Mouse (Mus musculus) v-Abl transformed pro-B cells (cell line): ENCODE results near the gene Irak4.

Experiments used
- in situ Hi-C, 2 experiments: fragments of 400-800 bp; cut with MboI; formaldehyde crosslinking; loops; one replicate each; pipeline ENCODE4 v1.15.1; 2025; ENCODE audit not compliant: unreplicated experiment in 2 of 2

Gene Irak4

GRCm38 (mm10) chr15:94601339-94601738, 57.9 kb downstream of the Irak4 start:
- in situ Hi-C loops = no loop called here

- in situ Hi-C loops = no loop called here
Measured at GRCm38 (mm10) chr15:94602441-94602840, 59.0 kb downstream of the Irak4 start.

- in situ Hi-C loops = no loop called here
Measured at GRCm38 (mm10) chr15:94607768-94608167, 64.3 kb downstream of the Irak4 start.

- in situ Hi-C loops = no loop called here
Measured at GRCm38 (mm10) chr15:94616036-94616435, 72.6 kb downstream of the Irak4 start.

- in situ Hi-C loops = no loop called here
Measured at GRCm38 (mm10) chr15:94620909-94621308, 77.5 kb downstream of the Irak4 start.

- in situ Hi-C loops = no loop called here
Measured at GRCm38 (mm10) chr15:94628463-94628829, 85.0 kb downstream of the Irak4 start.

- in situ Hi-C loops = no loop called here
Measured at GRCm38 (mm10) chr15:94628830-94629601, 85.6 kb downstream of the Irak4 start, which contains the start of gene Tmem117. TSS of gene Tmem117 (plus strand) at chr15:94629232.

GRCm38 (mm10) chr15:94630553-94630952, 87.1 kb downstream of the Irak4 start:
- in situ Hi-C loops = no loop called here
